Mouse (Mus musculus) midbrain, embryonic 13.5 days (tissue): ENCODE data around the gene Lrch1. TPM values are rescaled to one million over a fixed set of nuclear protein-coding genes. Genes with fewer than 3 reads are reported as not detected.
A peak's percentile ranks its signal among the peaks of the same experiment; 100 is the strongest.

ENCODE experiments used
- ATAC-seq: fragments of 200-750 bp; cut with Nextera tagmentation; 2 replicates; pipeline ENCODE4 v1.8.0; 2017; ENCODE audit warnings: mild to moderate bottlenecking, moderate TSS enrichment, moderate library complexity
- H3K27ac ChIP-seq: fragments of 300-500 bp; sonication (generic); 2 replicates; pipeline ENCODE4 v1.5.1; 2015; ENCODE audit warnings: inconsistent platforms, mild to moderate bottlenecking, moderate library complexity
- H3K27me3 ChIP-seq: fragments of 300-500 bp; sonication (generic); 2 replicates; pipeline ENCODE4 v1.6.1; 2015; ENCODE audit warnings: mild to moderate bottlenecking, inconsistent platforms
- H3K36me3 ChIP-seq: fragments of 300-500 bp; sonication (generic); 2 replicates; pipeline ENCODE4 v1.6.1; 2015; ENCODE audit warnings: mild to moderate bottlenecking, inconsistent platforms
- H3K4me1 ChIP-seq: fragments of 300-500 bp; sonication (generic); replicated peaks from 2 replicates; pipeline ENCODE4 v1.6.1; 2015; ENCODE audit warnings: inconsistent platforms
- H3K4me2 ChIP-seq: fragments of 300-500 bp; sonication (generic); replicated peaks from 2 replicates; pipeline ENCODE4 v1.6.1; 2015; ENCODE audit warnings: moderate library complexity, mild to moderate bottlenecking, inconsistent platforms
- H3K4me3 ChIP-seq: fragments of 300-500 bp; sonication (generic); replicated peaks from 2 replicates; pipeline ENCODE4 v1.5.1; 2015; ENCODE audit warnings: mild to moderate bottlenecking, inconsistent platforms
- H3K9ac ChIP-seq: fragments of 300-500 bp; sonication (generic); replicated peaks from 2 replicates; pipeline ENCODE4 v1.6.1; 2015; ENCODE audit warnings: mild to moderate bottlenecking, inconsistent platforms
- H3K9me3 ChIP-seq: fragments of 300-500 bp; sonication (generic); 2 replicates; pipeline ENCODE4 v1.6.1; 2016; ENCODE audit warnings: mild to moderate bottlenecking, inconsistent platforms
- WGBS: fragments of 180-500 bp; shearing (Covaris S2); methylation state at CpG from one replicate; pipeline ENCODE4 v1.1.7; 2015; 5-methylcytosine and 5-hydroxymethylcytosine counted together
- polyA plus RNA-seq: library from polyadenylated mRNA; unstranded; fragments of >200 nt; fragmentation: Nextera tagmentation; extraction: Ambion mirVana; gene quantifications from 2 replicates; pipeline ENCODE4 v1.2.1, GENCODE M21; 2015

The Lrch1 gene
- polyA plus RNA-seq, 1 experiment from 2014 or later, result 9.7 TPM

- no peak for ATAC-seq
- Histone ChIP-seq H3K36me3 (no peaks in the 10 kb centered on the region), H3K9ac (no peak overlapping the region), H3K9me3 (no peaks in the 10 kb centered on the region), H3K27me3 (no peaks in the 10 kb centered on the region), H3K4me1 (no peaks in the 10 kb centered on the region), H3K27ac (no peak overlapping the region), H3K4me2 (no peak overlapping the region), H3K4me3 (no peak overlapping the region)
- WGBS, result 79% methylated on average over 10 of the region's 10 CpGs
Measured at GRCm38 (mm10) chr14:74974136-74974651, 26.5 kb upstream of the Lrch1 start.

GRCm38 (mm10) chr14:74972687-74973086, 25.0 kb upstream of the Lrch1 start:
- no peak for ATAC-seq
- WGBS, result 85% methylated on average over 5 of the region's 5 CpGs
- no peaks in the 10 kb centered on the region for H3K27me3 ChIP-seq
- H3K27ac ChIP-seq, result no peak overlapping the region
- H3K4me1 ChIP-seq, result no peaks in the 10 kb centered on the region
- H3K36me3 ChIP-seq, result no peaks in the 10 kb centered on the region
- no peak overlapping the region for H3K4me3 ChIP-seq
- H3K9ac ChIP-seq, result no peak overlapping the region
- no peak overlapping the region for H3K4me2 ChIP-seq
- H3K9me3 ChIP-seq, result no peaks in the 10 kb centered on the region

GRCm38 (mm10) chr14:74972216-74972615, 24.5 kb upstream of the Lrch1 start:
- Histone ChIP-seq H3K9ac (no peak overlapping the region), H3K27ac (no peak overlapping the region), H3K4me1 (no peaks in the 10 kb centered on the region), H3K4me3 (no peak overlapping the region), H3K4me2 (no peak overlapping the region), H3K36me3 (no peaks in the 10 kb centered on the region), H3K27me3 (no peaks in the 10 kb centered on the region), H3K9me3 (no peaks in the 10 kb centered on the region)
- ATAC-seq, result no peak
- 67% methylated on average over 3 of the region's 3 CpGs for WGBS

GRCm38 (mm10) chr14:74963402-74963764, 15.7 kb upstream of the Lrch1 start:
- H3K9ac ChIP-seq, result no peak overlapping the region
- no peaks in the 10 kb centered on the region for H3K9me3 ChIP-seq
- ATAC-seq, result no peak
- H3K4me3 ChIP-seq, result no peak overlapping the region
- H3K27ac ChIP-seq, result no peak overlapping the region
- H3K4me1 ChIP-seq, result no peaks in the 10 kb centered on the region
- H3K4me2 ChIP-seq, result no peak overlapping the region
- no peaks in the 10 kb centered on the region for H3K27me3 ChIP-seq
- H3K36me3 ChIP-seq, result no peaks in the 10 kb centered on the region
- 79% methylated on average over 3 of the region's 3 CpGs for WGBS

- Histone ChIP-seq H3K4me3 (no peak overlapping the region), H3K27me3 (no peaks in the 10 kb centered on the region), H3K27ac (no peak overlapping the region), H3K36me3 (no peaks in the 10 kb centered on the region), H3K4me2 (no peak overlapping the region), H3K9ac (no peak overlapping the region), H3K4me1 (no peaks in the 10 kb centered on the region), H3K9me3 (no peaks in the 10 kb centered on the region)
- no peak for ATAC-seq
- WGBS, result 87% methylated on average over 8 of the region's 8 CpGs
Measured at GRCm38 (mm10) chr14:74962713-74963401, 15.2 kb upstream of the Lrch1 start.

- Histone ChIP-seq H3K9ac (no peak overlapping the region), H3K36me3 (no peaks in the 10 kb centered on the region), H3K4me3 (no peak overlapping the region), H3K9me3 (no peaks in the 10 kb centered on the region), H3K27me3 (no peaks in the 10 kb centered on the region), H3K4me1 (no peaks in the 10 kb centered on the region), H3K4me2 (no peak overlapping the region), H3K27ac (no peak overlapping the region)
- WGBS, result 85% methylated on average over 5 of the region's 5 CpGs
- no peak for ATAC-seq
Measured at GRCm38 (mm10) chr14:74960568-74960967, 12.9 kb upstream of the Lrch1 start.

- Histone ChIP-seq H3K9me3 (no peaks in the 10 kb centered on the region), H3K4me2 (no peak overlapping the region), H3K9ac (no peak overlapping the region), H3K27ac (no peak overlapping the region), H3K4me1 (no peaks in the 10 kb centered on the region), H3K27me3 (no peaks in the 10 kb centered on the region), H3K4me3 (no peak overlapping the region), H3K36me3 (no peaks in the 10 kb centered on the region)
- 59% methylated on average over 2 of the region's 2 CpGs for WGBS
- no peak for ATAC-seq
Measured at GRCm38 (mm10) chr14:74956702-74957101, 9.0 kb upstream of the Lrch1 start.

- Histone ChIP-seq H3K36me3 (no peaks in the 10 kb centered on the region), H3K27me3 (no peaks in the 10 kb centered on the region), H3K9ac (no peak overlapping the region), H3K9me3 (no peaks in the 10 kb centered on the region), H3K4me3 (no peak overlapping the region), H3K4me1 (no peaks in the 10 kb centered on the region), H3K4me2 (no peak overlapping the region), H3K27ac (no peak overlapping the region)
- 83% methylated on average over 1 of the region's 1 CpGs for WGBS
- no peak for ATAC-seq
Measured at GRCm38 (mm10) chr14:74956234-74956633, 8.6 kb upstream of the Lrch1 start.

- H3K4me2 ChIP-seq, result peak overlapping the region; percentile 79
- peaks cover 20% of the 10 kb centered on the region for H3K4me1 ChIP-seq
- peak; percentile 11; the same call in 1 of the 2 replicates for ATAC-seq
- WGBS, result 54% methylated on average over 14 of the region's 14 CpGs
- no peaks in the 10 kb centered on the region for H3K27me3 ChIP-seq
- no peaks in the 10 kb centered on the region for H3K36me3 ChIP-seq
- no peak overlapping the region for H3K27ac ChIP-seq
- H3K4me3 ChIP-seq, result peak overlapping the region; percentile 84
- no peak overlapping the region for H3K9ac ChIP-seq
- H3K9me3 ChIP-seq, result no peaks in the 10 kb centered on the region
Measured at GRCm38 (mm10) chr14:74948426-74949240, 957 bp upstream of the Lrch1 start.

GRCm38 (mm10) chr14:74948014-74948396, 329 bp upstream of the Lrch1 start:
- Histone ChIP-seq H3K4me2 (peak overlapping the region; percentile 79), H3K9ac (peak overlapping the region; percentile 87), H3K27ac (peak overlapping the region; percentile 87), H3K4me1 (peaks cover 20% of the 10 kb centered on the region), H3K4me3 (peak overlapping the region; percentile 84), H3K9me3 (no peaks in the 10 kb centered on the region), H3K36me3 (no peaks in the 10 kb centered on the region), H3K27me3 (no peaks in the 10 kb centered on the region)
- no peak for ATAC-seq
- WGBS, result 31% methylated on average over 13 of the region's 13 CpGs

- under 1% methylated on average over 55 of the region's 56 CpGs for WGBS
Measured at GRCm38 (mm10) chr14:74946751-74947375, 813 bp downstream of the Lrch1 start.

GRCm38 (mm10) chr14:74946321-74946750, 1.3 kb downstream of the Lrch1 start:
- no peaks in the 10 kb centered on the region for H3K36me3 ChIP-seq
- peak overlapping the region; percentile 87 for H3K9ac ChIP-seq
- H3K4me3 ChIP-seq, result peak overlapping the region; percentile 84
- 4% methylated on average over 13 of the region's 13 CpGs for WGBS
- peaks cover 20% of the 10 kb centered on the region for H3K4me1 ChIP-seq
- H3K27ac ChIP-seq, result peak overlapping the region; percentile 87
- ATAC-seq, result peak; percentile 19
- H3K9me3 ChIP-seq, result no peaks in the 10 kb centered on the region
- no peaks in the 10 kb centered on the region for H3K27me3 ChIP-seq
- peak overlapping the region; percentile 79 for H3K4me2 ChIP-seq

More at GRCm38 (mm10) chr14:74946751-74947375, 813 bp downstream of the Lrch1 start:
- Histone ChIP-seq H3K4me2 (peak overlapping the region; percentile 79), H3K9ac (peak overlapping the region; percentile 87), H3K4me1 (peaks cover 20% of the 10 kb centered on the region), H3K27me3 (no peaks in the 10 kb centered on the region), H3K4me3 (peak overlapping the region; percentile 84), H3K27ac (peak overlapping the region; percentile 87), H3K9me3 (no peaks in the 10 kb centered on the region), H3K36me3 (no peaks in the 10 kb centered on the region)
- peak; percentile 90 for ATAC-seq
